Mouse (Mus musculus) G1E (cell line): ENCODE results near the gene Pim3. TPM values are rescaled to one million over a fixed set of nuclear protein-coding genes. Genes with fewer than 3 reads are reported as not detected.

Experiments used
- ATAC-seq: 2 replicates; pipeline ENCODE4 v1.8.0; 2016; ENCODE audit warnings: mild to moderate bottlenecking; ENCODE audit not compliant: insufficient number of reproducible peaks, poor library complexity, low FRiP score, severe bottlenecking; ENCODE audit errors: extremely low read depth
- DNase-seq: peaks from one replicate; pipeline ENCODE4 v3.0.0; 2012; ENCODE audit warnings: low spot score
- H3K27me3 ChIP-seq: 2 replicates; pipeline ENCODE4 v1.6.1; 2012; ENCODE audit warnings: mild to moderate bottlenecking, low read length, inconsistent platforms; ENCODE audit not compliant: insufficient read depth
- H3K36me3 ChIP-seq: replicated peaks from 2 replicates; pipeline ENCODE3; 2012; ENCODE audit warnings: mild to moderate bottlenecking, inconsistent platforms
- H3K4me1 ChIP-seq: 2 replicates; pipeline ENCODE4 v1.6.1; 2012; ENCODE audit warnings: low read depth, low read length, inconsistent platforms, mixed read lengths; ENCODE audit not compliant: insufficient read depth
- H3K4me3 ChIP-seq: 2 replicates; pipeline ENCODE4 v1.5.1; 2012; ENCODE audit warnings: low read depth, mild to moderate bottlenecking, inconsistent platforms, low read length, moderate library complexity, mixed read lengths
- H3K9me3 ChIP-seq: replicated peaks from 2 replicates; pipeline ENCODE4 v1.6.1; 2012; ENCODE audit warnings: inconsistent platforms
- CTCF ChIP-seq: IDR thresholded peaks from 2 replicates; pipeline ENCODE4 v1.5.1; 2012; ENCODE audit warnings: low read depth, low read length, inconsistent platforms, mixed read lengths
- GATA1 ChIP-seq: IDR thresholded peaks from 2 replicates; pipeline ENCODE4 v1.6.1; 2012; ENCODE audit warnings: borderline replicate concordance, low read length, inconsistent platforms, mixed read lengths
- GATA2 ChIP-seq: IDR thresholded peaks from 2 replicates; pipeline ENCODE4 v1.6.1; 2012; ENCODE audit warnings: low read depth, low read length, inconsistent platforms, borderline replicate concordance
- POLR2AphosphoS5 ChIP-seq: IDR thresholded peaks from 2 replicates; pipeline ENCODE4 v1.6.1; 2012; ENCODE audit warnings: low read depth, low read length, inconsistent platforms; ENCODE audit not compliant: insufficient replicate concordance
- TAL1 ChIP-seq: conservative IDR thresholded peaks from 2 replicates; pipeline ENCODE4 v1.6.1; 2012; ENCODE audit warnings: low read depth, low read length, inconsistent platforms, mixed read lengths
- polyA plus RNA-seq: library from polyadenylated mRNA; stranded (reverse); fragments of >175 nt; gene quantifications from 2 replicates; pipeline ENCODE4 v1.2.3, GENCODE M21; 2012
- total RNA-seq, 2 experiments: library from RNA; stranded (forward) in 1 of 2; stranded (reverse) in 1 of 2; fragments of 200-1000 nt in 1 of 2; fragments of >200 nt in 1 of 2; fragmentation: Nextera tagmentation in 1 of 2; gene quantifications; 2 replicates each; pipeline ENCODE4 v1.2.3; 2014 to 2017

Pim3 gene
- total and polyA plus RNA-seq, 3 experiments, result 3.4 to 6.8 (median 5.3) TPM

DNA sequence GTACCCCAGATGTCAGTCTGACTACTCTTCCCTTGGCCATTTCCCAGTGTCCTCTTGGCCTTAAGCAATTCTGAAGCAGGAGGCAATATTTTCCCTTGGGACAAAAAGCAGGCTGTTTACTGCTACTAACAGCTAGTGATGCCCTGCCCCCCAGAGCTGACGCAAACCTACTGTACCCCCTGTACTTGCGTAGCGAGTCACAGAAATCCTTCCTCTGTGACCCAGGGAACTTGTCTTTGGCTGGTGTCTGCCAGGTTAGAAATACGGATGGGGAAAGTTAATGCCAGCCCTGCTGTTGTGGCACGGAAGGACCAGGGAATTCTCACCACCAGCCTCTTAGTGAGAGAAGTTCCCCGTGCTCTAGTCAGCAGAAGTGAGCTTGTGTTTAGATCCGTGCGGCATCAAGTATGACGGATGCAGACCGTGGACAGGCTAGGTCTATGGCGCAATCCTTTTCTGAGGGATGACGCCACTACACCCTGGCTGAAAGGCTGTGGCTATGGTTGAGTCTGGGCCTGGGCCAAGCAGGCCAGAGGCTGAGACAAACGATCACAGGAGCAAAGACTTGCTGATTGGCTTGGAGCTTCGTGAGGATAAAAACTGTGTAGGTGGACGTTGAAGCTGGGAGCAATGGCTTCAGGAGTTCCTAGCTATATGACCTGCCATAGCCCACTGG, 40.4 kb downstream of the Pim3 start:
- ATAC-seq (no peak), DNase-seq (no peak)
- H3K4me3 ChIP-seq, result no peak overlapping the region
- H3K36me3 ChIP-seq, result no peaks in the 10 kb centered on the region
- H3K27me3 ChIP-seq, result no peaks in the 10 kb centered on the region; the same call in 1 of the 2 replicates
- no peak for TF ChIP-seq POLR2AphosphoS5
- TF ChIP-seq CTCF, result no peak
- no peak for TF ChIP-seq GATA2
- no peak for TF ChIP-seq TAL1
- TF ChIP-seq GATA1, result no peak
- H3K9me3 ChIP-seq, result no peaks in the 10 kb centered on the region
- no peaks in the 10 kb centered on the region for H3K4me1 ChIP-seq

DNA sequence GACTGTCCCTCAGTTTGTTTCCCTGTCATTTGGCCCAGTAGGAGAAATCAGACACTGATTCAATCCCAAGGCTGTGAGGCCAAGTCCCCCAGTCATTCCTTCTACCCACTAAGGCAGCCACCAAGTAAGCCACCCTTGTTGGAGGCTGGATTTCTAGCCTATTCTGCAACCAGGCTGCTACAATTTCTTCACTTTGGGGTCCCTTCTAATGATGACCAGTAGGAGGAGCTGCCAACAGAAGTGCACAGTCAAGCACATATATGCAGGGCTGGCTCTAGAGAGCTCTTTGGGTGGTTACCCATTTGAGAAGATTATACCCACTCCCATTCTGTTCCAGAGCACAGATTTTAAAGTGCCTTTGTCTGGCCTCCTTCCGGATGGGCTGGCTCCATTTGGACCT, 41.1 kb downstream of the Pim3 start:
- H3K27me3 ChIP-seq, result no peaks in the 10 kb centered on the region; the same call in 1 of the 2 replicates
- H3K36me3 ChIP-seq, result no peaks in the 10 kb centered on the region
- ATAC-seq, result no peak

DNA sequence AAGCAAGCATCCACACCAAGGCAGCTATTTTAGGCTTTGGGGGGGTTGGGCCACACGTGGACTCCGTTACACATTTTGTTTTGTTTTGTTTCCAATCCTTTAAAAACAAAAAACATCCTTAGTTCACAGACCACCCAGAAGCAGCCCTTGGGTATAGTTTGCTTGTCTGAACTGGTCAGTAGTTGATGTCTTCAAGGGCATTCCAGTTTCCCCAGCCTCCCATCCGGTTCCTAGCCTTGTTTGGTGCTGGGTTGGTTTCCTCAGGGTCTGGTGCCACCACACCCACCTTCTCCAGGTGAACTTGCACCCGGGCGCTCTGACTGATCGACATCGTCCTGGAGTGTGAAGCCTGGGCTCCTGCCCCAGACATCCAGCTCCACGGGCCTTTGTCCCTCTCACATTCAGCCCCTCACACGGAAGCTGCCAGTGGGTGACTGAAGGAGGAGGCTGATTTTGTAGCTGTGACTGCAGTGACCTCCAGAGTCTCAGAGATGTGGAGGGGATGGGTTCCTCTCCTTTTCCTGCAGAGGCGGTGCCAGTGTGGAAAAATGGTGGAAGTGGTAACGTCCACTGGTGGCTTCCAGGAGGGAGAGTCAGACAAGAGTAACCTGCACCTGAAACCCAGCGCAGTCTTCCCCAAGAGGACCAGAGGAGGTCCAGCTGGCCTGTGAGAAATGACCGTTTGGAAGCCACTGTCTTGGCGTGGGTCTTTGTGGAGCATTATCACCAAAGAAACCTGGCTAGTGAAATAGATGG, 42.2 kb downstream of the Pim3 start:
- ATAC-seq (no peak), DNase-seq (no peak)
- Histone ChIP-seq H3K36me3 (no peaks in the 10 kb centered on the region), H3K27me3 (no peaks in the 10 kb centered on the region; the same call in 1 of the 2 replicates), H3K4me3 (no peak overlapping the region), H3K4me1 (no peaks in the 10 kb centered on the region), H3K9me3 (no peaks in the 10 kb centered on the region)
- TF ChIP-seq CTCF (no peak), GATA1 (no peak), POLR2AphosphoS5 (no peak), TAL1 (no peak), GATA2 (no peak)

More for the DNA sequence above, 41.1 kb downstream of the Pim3 start:
- H3K4me1 ChIP-seq, result no peaks in the 10 kb centered on the region
- no peak overlapping the region for H3K4me3 ChIP-seq
- no peaks in the 10 kb centered on the region for H3K9me3 ChIP-seq
- no peak for DNase-seq
- TF ChIP-seq TAL1, result no peak
- TF ChIP-seq GATA1, result no peak
- TF ChIP-seq POLR2AphosphoS5, result no peak
- TF ChIP-seq CTCF, result no peak
- TF ChIP-seq GATA2, result no peak

DNA sequence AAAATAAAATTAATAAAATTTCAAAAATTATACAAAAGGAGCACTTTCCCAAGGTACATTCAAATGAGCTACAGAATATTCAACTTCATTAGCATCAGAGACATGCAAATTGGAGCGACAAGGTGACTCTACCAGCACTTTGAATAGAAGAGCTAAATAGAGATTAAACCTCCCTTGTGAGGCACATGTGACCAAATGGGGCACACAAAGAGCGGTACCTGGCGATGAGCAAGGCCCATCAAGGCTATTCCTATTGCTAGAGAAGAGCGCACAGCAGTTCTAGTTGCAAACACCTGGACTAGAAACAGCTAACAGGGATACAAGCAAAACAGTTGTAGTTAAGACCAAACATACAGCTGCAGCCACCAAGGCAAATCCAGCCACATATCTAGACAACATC, 44.4 kb downstream of the Pim3 start:
- Histone ChIP-seq H3K36me3 (no peaks in the 10 kb centered on the region), H3K9me3 (no peaks in the 10 kb centered on the region), H3K27me3 (no peaks in the 10 kb centered on the region; the same call in 1 of the 2 replicates), H3K4me1 (no peaks in the 10 kb centered on the region), H3K4me3 (no peak overlapping the region)
- no peak for DNase-seq
- no peak for ATAC-seq
- TF ChIP-seq GATA1, result no peak
- no peak for TF ChIP-seq POLR2AphosphoS5
- TF ChIP-seq CTCF, result no peak
- TF ChIP-seq TAL1, result no peak
- TF ChIP-seq GATA2, result no peak

DNA sequence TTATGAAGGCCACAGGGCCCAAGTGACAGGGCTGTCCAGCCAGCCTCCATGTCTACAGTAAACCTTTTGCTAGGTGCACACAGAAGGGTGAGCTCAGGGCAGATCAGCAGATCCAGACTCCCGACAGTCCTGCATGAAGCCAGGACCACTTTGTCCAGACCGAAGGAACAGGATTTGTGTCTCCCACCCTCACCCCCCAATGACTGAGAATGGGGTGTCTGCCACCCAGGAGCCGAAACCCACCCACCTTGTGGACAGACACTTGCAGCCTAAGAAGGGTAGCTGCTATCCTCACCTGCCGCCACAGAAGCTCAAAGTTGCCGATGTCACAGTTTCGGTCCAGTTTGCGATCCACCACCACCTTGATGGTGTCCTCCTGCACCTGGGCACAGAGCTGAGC, 53.1 kb downstream of the Pim3 start:
- H3K4me3 ChIP-seq, result no peak overlapping the region
- H3K4me1 ChIP-seq, result no peaks in the 10 kb centered on the region
- no peaks in the 10 kb centered on the region for H3K27me3 ChIP-seq
- H3K36me3 ChIP-seq, result no peaks in the 10 kb centered on the region
- TF ChIP-seq TAL1 (no peak), CTCF (no peak), GATA1 (no peak), POLR2AphosphoS5 (no peak), GATA2 (no peak)
- H3K9me3 ChIP-seq, result no peaks in the 10 kb centered on the region
- no peak for DNase-seq
- no peak for ATAC-seq

Other genes with a start within 250 kb of the Pim3 start
- gene Brd1, start 128.0 kb upstream of the Pim3 start, total RNA-seq (2014; fragmentation: Nextera tagmentation), result 52.4 and 59.4 TPM in 2 replicates
- 51.8 and 64.0 TPM in 2 replicates for gene Brd1, start 128.0 kb upstream of the Pim3 start, total RNA-seq (2017)
- gene Brd1, start 128.0 kb upstream of the Pim3 start, polyA plus RNA-seq, result 38.6 and 49.8 TPM in 2 replicates
- gene Zbed4, start 110.5 kb upstream of the Pim3 start, total RNA-seq (2014; fragmentation: Nextera tagmentation), result 37.2 and 48.6 TPM in 2 replicates
- 40.8 and 43.3 TPM in 2 replicates for gene Zbed4, start 110.5 kb upstream of the Pim3 start, total RNA-seq (2017)
- gene Zbed4, start 110.5 kb upstream of the Pim3 start, polyA plus RNA-seq, result 11.0 and 11.6 TPM in 2 replicates
- 18.1 and 24.0 TPM in 2 replicates for gene Alg12, start 42.9 kb upstream of the Pim3 start, total RNA-seq (2014; fragmentation: Nextera tagmentation)
- gene Alg12, start 42.9 kb upstream of the Pim3 start, total RNA-seq (2017), result 7.0 and 7.8 TPM in 2 replicates
- gene Alg12, start 42.9 kb upstream of the Pim3 start, polyA plus RNA-seq, result 2.7 and 4.8 TPM in 2 replicates
- gene Creld2, start 42.5 kb upstream of the Pim3 start, total RNA-seq (2014; fragmentation: Nextera tagmentation), result 8.5 and 10.8 TPM in 2 replicates
- gene Creld2, start 42.5 kb upstream of the Pim3 start, total RNA-seq (2017), result 25.8 and 26.7 TPM in 2 replicates
- 12.3 and 16.5 TPM in 2 replicates for gene Creld2, start 42.5 kb upstream of the Pim3 start, polyA plus RNA-seq
- gene Ttll8, start 92.2 kb downstream of the Pim3 start, total RNA-seq (2014; fragmentation: Nextera tagmentation), result not detected in 2 replicates
- 0.49 TPM in 1 of 2 replicates, not detected in the other for gene Ttll8, start 92.2 kb downstream of the Pim3 start, total RNA-seq (2017)
- gene Ttll8, start 92.2 kb downstream of the Pim3 start, polyA plus RNA-seq, result not detected in 2 replicates
- not detected in 2 replicates for gene Mlc1, start 116.8 kb downstream of the Pim3 start, total RNA-seq (2014; fragmentation: Nextera tagmentation)
- 0.11 TPM in 1 of 2 replicates, not detected in the other for gene Mlc1, start 116.8 kb downstream of the Pim3 start, total RNA-seq (2017)
- gene Mlc1, start 116.8 kb downstream of the Pim3 start, polyA plus RNA-seq, result not detected in 2 replicates
- not detected in 2 replicates for gene Mov10l1, start 120.7 kb downstream of the Pim3 start, total RNA-seq (2014; fragmentation: Nextera tagmentation)
- gene Mov10l1, start 120.7 kb downstream of the Pim3 start, total RNA-seq (2017), result not detected in 2 replicates
- gene Mov10l1, start 120.7 kb downstream of the Pim3 start, polyA plus RNA-seq, result not detected in 2 replicates
- not detected in 2 replicates for gene Panx2, start 197.5 kb downstream of the Pim3 start, total RNA-seq (2014; fragmentation: Nextera tagmentation)
- gene Panx2, start 197.5 kb downstream of the Pim3 start, total RNA-seq (2017), result 0.11 TPM in 1 of 2 replicates, not detected in the other
- 0.01 TPM in 1 of 2 replicates, not detected in the other for gene Panx2, start 197.5 kb downstream of the Pim3 start, polyA plus RNA-seq
- 27.5 and 27.6 TPM in 2 replicates for gene Trabd, start 212.9 kb downstream of the Pim3 start, total RNA-seq (2014; fragmentation: Nextera tagmentation)
- 22.1 and 27.3 TPM in 2 replicates for gene Trabd, start 212.9 kb downstream of the Pim3 start, total RNA-seq (2017)
- 60.3 and 67.7 TPM in 2 replicates for gene Trabd, start 212.9 kb downstream of the Pim3 start, polyA plus RNA-seq
- gene Selenoo, start 226.9 kb downstream of the Pim3 start, total RNA-seq (2014; fragmentation: Nextera tagmentation), result 15.9 and 17.8 TPM in 2 replicates
- gene Selenoo, start 226.9 kb downstream of the Pim3 start, total RNA-seq (2017), result 25.2 and 28.4 TPM in 2 replicates
- gene Selenoo, start 226.9 kb downstream of the Pim3 start, polyA plus RNA-seq, result 11.6 and 14.0 TPM in 2 replicates